Mouse (Mus musculus): ENCODE data around the gene Cbx2.

The Cbx2 gene

GRCm38 (mm10) chr11:119042466-119043272 lies 19.9 kb downstream of the Cbx2 start:
- no peak for DNase-seq (ENCODE audit: low spot score)

DNA sequence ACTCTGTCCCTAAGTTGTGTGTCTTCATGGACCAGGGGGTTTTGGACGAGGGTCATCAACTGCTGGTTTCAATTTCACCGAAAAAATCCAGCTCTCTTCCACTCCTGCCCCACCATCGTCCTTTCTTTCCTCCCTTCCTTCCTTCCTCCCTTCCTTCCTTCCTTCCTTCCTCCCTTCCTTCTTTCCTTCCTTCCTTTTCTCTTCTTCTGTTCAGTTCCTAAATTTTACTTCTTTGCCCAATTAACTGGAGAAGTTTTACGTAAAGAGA lies 20.4 kb downstream of the Cbx2 start:
- DNase-seq (ENCODE audit: low spot score), result no peak

DNA sequence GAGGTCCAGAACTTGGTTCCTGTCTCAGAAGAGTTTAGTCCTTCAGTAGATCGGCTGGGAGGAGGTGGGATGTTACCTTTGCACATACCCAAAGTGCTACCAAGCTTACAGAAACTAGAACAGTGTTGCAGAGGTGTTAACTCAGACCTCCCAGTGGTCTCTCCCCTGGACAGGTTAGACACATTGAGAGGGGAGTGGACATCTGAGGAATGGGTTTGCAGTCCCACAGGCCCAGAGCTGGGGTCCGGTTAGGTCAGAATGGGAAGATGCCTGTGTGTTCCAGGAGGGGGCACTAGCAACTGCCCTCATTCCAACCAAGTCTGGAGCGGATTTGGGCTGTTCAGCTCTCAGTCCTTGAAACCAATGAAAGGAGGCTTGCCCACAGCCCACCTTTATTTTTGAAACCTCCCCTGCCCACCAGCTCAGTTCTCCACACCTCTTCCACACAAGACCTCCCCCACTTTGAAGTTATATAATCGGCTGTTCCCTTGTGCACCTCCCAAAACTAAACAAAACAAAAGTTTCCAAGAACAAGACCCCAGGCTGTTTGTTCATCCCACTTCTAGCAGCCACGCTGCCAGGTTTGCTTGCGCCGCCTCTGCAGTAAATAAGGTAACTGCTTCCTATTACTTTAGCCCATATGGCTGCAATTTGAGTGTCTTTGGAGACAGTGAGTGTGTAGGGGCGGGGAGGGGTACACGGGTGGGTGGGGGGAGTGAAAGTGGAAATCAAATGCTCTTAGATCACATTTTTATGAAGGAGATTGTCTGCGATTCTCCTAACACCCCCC lies 21.2 kb downstream of the Cbx2 start:
- no peak for DNase-seq (ENCODE audit: low spot score)

GRCm38 (mm10) chr11:119044551-119045337 lies 22.0 kb downstream of the Cbx2 start:
- no peak for DNase-seq (ENCODE audit: low spot score)

DNA sequence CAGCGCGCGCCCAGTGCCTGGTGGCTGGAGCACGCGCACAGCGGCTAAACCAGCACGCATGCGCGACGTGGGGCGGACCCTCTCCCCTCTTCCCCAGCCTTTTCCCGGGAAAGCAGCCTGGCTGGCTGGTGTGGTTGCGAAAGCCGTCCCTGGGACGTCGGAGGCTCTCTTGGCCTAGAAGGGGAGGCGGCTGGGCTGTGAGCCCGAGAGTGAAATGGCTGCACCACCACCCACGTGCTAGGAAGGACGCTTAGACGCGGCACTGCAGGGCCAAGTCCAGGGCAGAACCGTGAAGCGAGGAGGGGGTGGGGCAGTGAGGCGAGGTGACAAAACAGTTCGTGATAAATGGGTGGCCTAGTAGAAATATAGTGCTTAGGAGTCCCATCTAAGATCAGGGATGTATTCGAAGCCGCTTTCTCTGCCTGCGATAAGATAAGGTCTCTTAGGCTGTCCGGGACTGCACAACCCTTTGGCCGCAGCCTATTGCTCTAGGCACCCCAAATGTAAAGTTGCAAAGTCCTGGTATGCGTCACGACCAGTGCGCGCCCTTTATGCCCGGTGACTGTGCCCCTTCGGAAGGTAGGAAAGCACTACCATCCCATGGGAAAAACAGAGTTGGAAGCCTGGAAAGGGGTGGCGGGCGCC lies 24.0 kb downstream of the Cbx2 start:
- no peak for DNase-seq (ENCODE audit: low spot score)

DNA sequence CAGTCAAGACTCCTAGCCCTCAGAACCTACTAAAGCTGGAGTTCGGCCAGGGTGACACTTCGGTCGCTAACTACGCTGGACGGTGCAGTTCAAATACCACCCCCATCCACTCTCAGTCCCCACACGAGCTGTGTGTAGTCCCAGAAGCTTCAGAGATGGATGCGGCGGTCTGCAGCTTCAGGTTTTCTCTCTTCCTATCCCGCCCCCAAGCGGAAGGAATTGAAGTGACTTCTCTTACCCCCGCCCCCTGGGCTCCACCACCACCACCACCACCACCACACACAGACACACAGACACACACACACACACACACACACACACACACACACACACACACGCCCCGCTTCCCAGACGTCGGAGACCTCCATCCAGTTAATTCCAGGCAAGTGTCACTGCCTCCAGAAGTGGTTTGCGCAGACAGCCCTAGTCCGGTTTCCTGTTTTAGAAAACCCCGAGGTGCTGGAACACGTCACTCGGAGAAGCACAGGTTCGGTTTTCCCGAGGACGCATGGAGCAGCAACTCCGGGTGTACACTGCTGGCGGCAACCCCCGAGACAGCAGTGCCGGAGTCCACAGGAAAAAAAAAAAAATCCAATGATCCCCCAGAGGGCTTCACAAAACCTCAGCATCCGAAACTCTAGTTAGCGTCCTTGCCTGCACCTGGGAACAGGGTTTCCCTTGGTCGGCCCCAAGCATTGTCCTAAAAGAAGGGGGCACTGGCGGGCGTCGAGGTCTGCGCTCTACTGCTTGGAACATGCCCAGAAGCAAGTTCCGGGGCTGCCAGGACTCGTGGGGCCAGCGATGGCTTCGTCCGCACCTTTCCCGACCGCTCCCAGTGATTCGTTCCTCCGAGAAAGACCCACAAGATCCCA lies 24.7 kb downstream of the Cbx2 start:
- no peak for DNase-seq (ENCODE audit: low spot score)

- no peak for DNase-seq (ENCODE audit: low spot score)
Measured at GRCm38 (mm10) chr11:119048133-119048510, 25.4 kb downstream of the Cbx2 start.

GRCm38 (mm10) chr11:119050361-119050760 lies 27.6 kb downstream of the Cbx2 start:
- DNase-seq (ENCODE audit: low spot score), result no peak

DNA sequence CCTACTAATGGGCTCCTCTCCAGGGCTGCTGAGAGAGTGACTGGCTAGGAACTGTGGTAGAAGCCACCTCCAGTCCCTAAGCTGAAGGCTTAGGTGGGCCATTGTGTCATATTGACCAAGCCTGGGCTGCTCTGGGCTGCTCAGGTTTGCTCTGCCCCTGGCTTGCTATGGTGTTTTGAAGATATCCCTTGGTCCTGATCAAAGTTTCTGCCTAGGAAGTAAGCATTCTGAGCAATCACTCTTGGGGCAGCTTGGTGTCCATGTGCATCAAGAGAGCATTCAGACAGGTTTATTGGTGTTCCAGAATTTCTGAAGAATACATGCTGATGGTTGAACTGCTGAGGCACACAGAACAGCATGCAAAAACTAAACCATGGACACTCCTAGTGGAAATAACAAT lies 28.7 kb downstream of the Cbx2 start:
- DNase-seq (ENCODE audit: low spot score), result no peak

GRCm38 (mm10) chr11:119051927-119052660 lies 29.3 kb downstream of the Cbx2 start:
- DNase-seq (ENCODE audit: low spot score), result no peak

DNA sequence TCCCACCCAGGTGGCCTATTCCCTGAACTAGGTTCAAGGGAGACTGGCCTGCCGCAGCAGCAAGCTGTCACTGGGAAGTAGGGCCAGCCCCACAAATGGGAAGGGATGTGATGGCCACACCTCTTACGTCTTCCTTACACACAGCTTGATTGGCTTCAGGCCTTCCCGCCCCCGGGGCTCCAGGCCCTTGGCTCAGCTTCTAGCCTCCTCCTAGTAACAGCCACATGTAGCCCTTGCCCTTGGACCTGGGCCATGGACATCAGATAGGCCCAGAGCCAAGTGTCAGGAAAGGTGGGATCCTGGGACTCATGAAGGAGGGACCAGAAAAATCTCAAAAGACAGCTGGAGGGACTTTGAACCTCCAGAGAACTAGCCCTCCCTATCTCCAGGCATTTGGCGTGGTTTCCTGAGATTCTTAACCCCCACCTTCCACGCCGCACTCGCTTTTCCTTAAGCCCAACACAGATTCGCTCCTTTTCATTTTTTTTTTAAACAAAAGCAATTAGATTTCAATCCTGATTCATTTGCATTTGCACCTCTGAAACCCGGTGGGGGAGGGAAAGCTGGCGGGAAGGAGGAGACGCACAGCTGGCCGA lies 30.0 kb downstream of the Cbx2 start:
- DNase-seq (ENCODE audit: low spot score), result no peak

DNA sequence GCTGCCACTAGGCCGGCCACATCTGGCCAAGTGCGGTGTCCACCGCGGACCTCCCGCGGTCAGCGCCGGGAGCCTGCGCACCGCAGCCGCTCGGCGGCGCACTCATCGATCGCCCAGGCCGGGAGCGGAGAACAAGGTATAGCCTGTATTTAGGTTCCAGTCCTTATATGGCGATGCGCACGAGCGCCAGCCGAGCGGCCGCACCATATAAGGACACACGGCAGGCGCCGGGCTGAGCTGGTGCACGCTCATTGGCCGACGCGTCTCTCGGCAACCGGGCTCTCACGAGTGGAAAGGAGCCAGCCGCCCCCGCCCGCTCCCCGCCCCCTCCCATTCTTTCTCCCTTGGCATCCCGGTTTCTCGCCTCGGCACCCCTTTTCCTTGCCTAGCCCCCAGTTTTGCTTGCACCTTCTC lies 30.5 kb downstream of the Cbx2 start:
- no peak for DNase-seq (ENCODE audit: low spot score)

- DNase-seq (ENCODE audit: low spot score), result no peak
Measured at GRCm38 (mm10) chr11:119053738-119054350, 31.1 kb downstream of the Cbx2 start.

- DNase-seq (ENCODE audit: low spot score), result no peak
Measured at GRCm38 (mm10) chr11:119054351-119055345, 31.9 kb downstream of the Cbx2 start.

DNA sequence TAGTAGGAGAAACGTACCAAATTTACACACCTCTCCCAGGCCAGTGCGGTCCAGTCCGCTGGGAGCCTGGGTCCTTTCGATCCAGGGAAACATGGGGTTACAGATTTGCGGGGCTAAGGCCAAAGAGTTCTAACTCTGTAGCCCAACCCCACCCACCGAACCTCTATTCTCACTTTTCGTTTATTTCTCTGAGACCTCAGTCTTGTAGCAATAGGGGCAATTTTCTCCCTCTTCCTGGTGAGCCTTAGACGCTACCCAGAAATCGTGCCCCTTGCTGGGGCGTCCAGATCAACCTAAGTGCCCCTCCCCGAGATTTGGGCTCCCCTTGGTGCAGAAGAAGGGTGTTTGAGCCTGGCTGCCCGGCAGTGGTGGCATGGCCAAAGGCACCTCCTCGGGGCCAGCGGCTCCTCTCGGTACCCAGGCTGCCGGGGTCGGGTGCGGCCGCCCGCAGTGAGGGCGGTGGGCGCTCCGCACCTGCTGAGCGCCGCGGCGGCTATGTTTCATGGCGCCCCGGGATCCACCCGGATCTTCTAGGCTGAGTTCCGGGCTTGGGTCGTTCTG lies 32.9 kb downstream of the Cbx2 start:
- DNase-seq (ENCODE audit: low spot score), result no peak

DNA sequence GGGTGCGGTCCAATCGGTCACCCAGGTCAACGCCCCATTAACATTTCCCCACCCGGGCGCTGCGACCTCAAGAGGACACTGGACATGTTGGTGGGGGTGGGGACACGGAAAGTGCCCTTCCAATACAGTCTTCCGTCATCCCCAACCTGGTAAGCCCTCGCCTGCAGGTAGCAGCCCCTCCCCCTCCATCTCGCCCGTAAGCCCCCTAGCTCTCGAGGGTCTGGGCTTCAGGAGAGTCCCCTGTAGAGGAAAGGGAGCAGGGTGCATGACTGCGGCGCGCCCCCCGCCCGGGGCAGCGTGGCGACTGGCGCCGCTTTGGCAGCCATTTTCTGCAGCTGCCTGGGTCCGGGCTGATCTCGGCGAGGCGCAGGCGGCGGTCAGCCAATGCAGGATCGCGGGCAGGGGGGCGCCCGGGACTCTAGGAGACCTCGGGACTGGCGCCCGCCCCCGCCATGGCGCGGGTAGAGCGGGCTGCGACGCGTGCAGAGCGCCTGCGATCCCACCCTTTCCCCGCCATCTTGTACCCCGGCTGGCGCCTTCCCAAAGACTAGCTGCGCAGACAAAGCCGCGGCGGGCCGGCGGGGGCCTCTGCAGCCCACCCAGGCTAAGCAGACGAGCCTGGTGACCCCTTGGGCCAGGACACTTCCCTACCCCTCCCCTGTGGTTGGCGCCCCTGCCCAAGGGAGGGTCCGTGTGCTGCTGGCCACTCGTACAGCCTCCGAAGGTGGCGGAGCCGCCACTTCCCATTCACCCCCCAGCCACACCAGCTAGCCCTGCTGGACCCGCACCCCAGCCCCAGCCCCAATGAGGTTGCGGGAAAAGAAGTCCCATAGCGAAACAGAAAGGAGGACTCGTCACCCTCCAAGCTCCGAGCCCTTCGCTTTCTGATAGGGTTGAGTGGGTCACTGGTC lies 33.8 kb downstream of the Cbx2 start:
- no peak for DNase-seq (ENCODE audit: low spot score)

DNA sequence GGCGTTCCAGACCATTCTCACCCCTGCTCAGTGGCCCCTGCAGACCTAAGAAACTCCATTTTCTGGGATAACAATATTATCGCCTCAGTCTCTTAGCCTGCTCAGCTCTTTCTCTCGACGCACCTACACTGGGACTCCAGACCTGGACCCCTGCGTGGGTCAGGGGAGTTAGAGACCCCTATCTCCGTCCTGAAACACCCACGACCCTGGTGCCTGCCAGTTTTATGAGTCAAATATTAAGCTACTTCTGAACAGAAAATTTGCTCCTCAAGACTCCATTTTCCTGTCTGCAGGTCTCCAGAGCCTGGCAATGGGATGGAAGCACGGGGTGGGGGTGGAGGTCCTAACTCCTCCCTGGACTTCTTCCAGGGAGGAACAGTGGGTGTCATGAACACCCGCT lies 34.5 kb downstream of the Cbx2 start:
- no peak for DNase-seq (ENCODE audit: low spot score)

All from layer of hippocampus, adult 9-10 months (tissue).